Mouse (Mus musculus) embryonic facial prominence, embryonic 15.5 days (tissue): ENCODE results near the gene Mxd1. TPM values are rescaled to one million over a fixed set of nuclear protein-coding genes. Genes with fewer than 3 reads are reported as not detected.

Experiments used
- ATAC-seq: fragments of 200-750 bp; cut with Nextera tagmentation; 2 replicates; pipeline ENCODE4 v1.8.0; 2017; ENCODE audit warnings: low read depth, moderate TSS enrichment; ENCODE audit not compliant: insufficient number of reproducible peaks, low FRiP score, low TSS enrichment
- H3K27ac ChIP-seq: fragments of 300-500 bp; sonication (generic); replicated peaks from 2 replicates; pipeline ENCODE4 v1.5.1; 2015; ENCODE audit warnings: mild to moderate bottlenecking, inconsistent platforms
- H3K27me3 ChIP-seq: fragments of 300-500 bp; sonication (generic); 2 replicates; pipeline ENCODE4 v1.6.1; 2015; ENCODE audit warnings: inconsistent platforms
- H3K36me3 ChIP-seq: fragments of 300-500 bp; sonication (generic); 2 replicates; pipeline ENCODE4 v1.6.1; 2015; ENCODE audit warnings: mild to moderate bottlenecking, inconsistent platforms
- H3K4me1 ChIP-seq: fragments of 300-500 bp; sonication (generic); 2 replicates; pipeline ENCODE4 v1.6.1; 2015; ENCODE audit warnings: inconsistent platforms
- H3K4me2 ChIP-seq: fragments of 300-500 bp; sonication (generic); replicated peaks from 2 replicates; pipeline ENCODE4 v1.6.1; 2015; ENCODE audit warnings: mild to moderate bottlenecking, inconsistent platforms
- H3K4me3 ChIP-seq: fragments of 300-500 bp; sonication (generic); replicated peaks from 2 replicates; pipeline ENCODE4 v1.5.1; 2015; ENCODE audit warnings: mild to moderate bottlenecking, inconsistent platforms
- H3K9ac ChIP-seq: fragments of 300-500 bp; sonication (generic); 2 replicates; pipeline ENCODE4 v1.6.1; 2015; ENCODE audit warnings: inconsistent platforms
- H3K9me3 ChIP-seq: fragments of 300-500 bp; sonication (generic); replicated peaks from 2 replicates; pipeline ENCODE4 v1.6.1; 2016; ENCODE audit warnings: inconsistent platforms
- WGBS: fragments of 180-500 bp; shearing (Covaris S2); methylation state at CpG from one replicate; pipeline ENCODE4 v1.1.7; 2015; 5-methylcytosine and 5-hydroxymethylcytosine counted together
- polyA plus RNA-seq: library from polyadenylated mRNA; unstranded; fragments of >200 nt; fragmentation: Nextera tagmentation; extraction: Ambion mirVana; gene quantifications from 2 replicates; pipeline ENCODE4 v1.2.1, GENCODE M21; 2015

Mxd1 gene
- polyA plus RNA-seq, 1 experiment from 2014 or later, result 16.4 TPM

- no peaks in the 10 kb centered on the region for H3K9me3 ChIP-seq
- H3K4me3 ChIP-seq, result peak within 1 kb of the TSS; percentile 17
- H3K36me3 ChIP-seq, result no peaks in the 10 kb centered on the region
- peaks cover 29% of the 10 kb centered on the region for H3K4me1 ChIP-seq
- no peak within 1 kb of the TSS for H3K9ac ChIP-seq
- 40% methylated on average over 10 of the region's 10 CpGs for WGBS
- peak within 1 kb of the TSS; percentile 34; the same call in 1 of the 2 replicates for H3K27ac ChIP-seq
- no peaks in the 10 kb centered on the region for H3K27me3 ChIP-seq
- ATAC-seq, result no peak
- 0 out of 2 replicates have a peak within 1 kb of the TSS, but pooled peaks have one; percentile 10 for H3K4me2 ChIP-seq
Measured at GRCm38 (mm10) chr6:86627946-86628345, 41.0 kb downstream of the Mxd1 start, which contains the start of gene Asprv1. Asprv1 (plus strand) TSS chr6:86628164.

GRCm38 (mm10) chr6:86624074-86625030 lies 44.6 kb downstream of the Mxd1 start:
- no peaks in the 10 kb centered on the region for H3K36me3 ChIP-seq
- WGBS, result 46% methylated on average over 18 of the region's 18 CpGs
- peak overlapping the region; percentile 8; the same call in 1 of the 2 replicates for H3K27ac ChIP-seq
- H3K9ac ChIP-seq, result no peak overlapping the region
- H3K27me3 ChIP-seq, result no peaks in the 10 kb centered on the region
- no peak overlapping the region for H3K4me3 ChIP-seq
- peaks cover 30% of the 10 kb centered on the region for H3K4me1 ChIP-seq
- no peak for ATAC-seq
- H3K9me3 ChIP-seq, result no peaks in the 10 kb centered on the region
- no peak overlapping the region for H3K4me2 ChIP-seq

DNA sequence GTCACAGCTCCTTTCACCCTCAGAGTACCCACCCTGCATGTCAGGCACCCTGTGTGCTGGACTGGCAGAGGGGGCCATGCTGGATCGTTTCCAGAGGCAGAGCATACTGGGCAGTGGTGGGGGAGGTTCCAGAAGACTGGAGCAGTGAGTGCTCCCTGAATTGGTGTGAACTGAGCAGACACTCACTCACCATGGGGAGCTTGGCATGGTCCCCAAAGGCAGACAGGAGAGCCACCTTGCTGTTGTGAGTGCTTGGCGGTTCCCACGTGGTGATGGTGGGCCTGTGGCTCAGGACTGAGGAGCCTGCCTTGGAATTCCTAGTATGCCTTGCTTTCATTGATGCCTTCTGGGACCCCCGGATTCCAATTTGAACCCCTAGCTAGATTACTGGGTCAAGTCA lies 45.8 kb downstream of the Mxd1 start:
- 84% methylated on average over 4 of the region's 4 CpGs for whole genome bisulfite sequencing
- Histone ChIP-seq H3K4me3 (no peak overlapping the region), H3K4me2 (no peak overlapping the region), H3K9ac (no peak overlapping the region), H3K9me3 (no peaks in the 10 kb centered on the region), H3K4me1 (peaks cover 23% of the 10 kb centered on the region), H3K36me3 (no peaks in the 10 kb centered on the region), H3K27ac (no peak overlapping the region), H3K27me3 (no peaks in the 10 kb centered on the region)
- no peak for ATAC-seq

- Histone ChIP-seq H3K4me1 (no peaks in the 10 kb centered on the region), H3K4me3 (no peak overlapping the region), H3K36me3 (no peaks in the 10 kb centered on the region), H3K9me3 (no peaks in the 10 kb centered on the region), H3K27ac (no peak overlapping the region), H3K4me2 (no peak overlapping the region), H3K27me3 (no peaks in the 10 kb centered on the region), H3K9ac (no peak overlapping the region)
- no peak for ATAC-seq
- WGBS, result 73% methylated on average over 4 of the region's 4 CpGs
Measured at GRCm38 (mm10) chr6:86615301-86615700, 53.7 kb downstream of the Mxd1 start.

- no peak overlapping the region for H3K27ac ChIP-seq
- no peak overlapping the region for H3K9ac ChIP-seq
- H3K4me2 ChIP-seq, result no peak overlapping the region
- no peaks in the 10 kb centered on the region for H3K9me3 ChIP-seq
- WGBS, result 41% methylated on average over 5 of the region's 5 CpGs
- no peak for ATAC-seq
- no peak overlapping the region for H3K4me3 ChIP-seq
- H3K27me3 ChIP-seq, result no peaks in the 10 kb centered on the region
- H3K36me3 ChIP-seq, result no peaks in the 10 kb centered on the region
- H3K4me1 ChIP-seq, result no peaks in the 10 kb centered on the region
Measured at GRCm38 (mm10) chr6:86610714-86611113, 58.2 kb downstream of the Mxd1 start.

DNA sequence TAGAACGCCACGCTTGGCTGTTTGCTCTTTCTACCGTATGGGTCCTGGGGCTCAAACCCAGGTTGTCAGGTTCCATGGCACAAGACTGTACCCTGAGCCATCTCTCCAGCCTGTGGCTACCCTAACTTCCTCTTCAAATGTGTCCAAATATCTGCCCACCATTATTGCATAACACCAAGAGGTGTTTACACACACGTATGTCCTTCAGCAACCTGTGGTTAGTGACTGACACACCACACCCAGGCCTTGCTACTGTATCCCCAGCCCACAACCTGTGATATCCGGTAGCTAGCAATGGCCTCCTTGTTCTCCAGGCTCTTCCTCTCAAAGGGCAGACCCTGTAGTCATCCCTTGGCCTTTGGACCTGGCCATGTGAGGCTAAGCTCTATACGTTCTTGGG lies 59.7 kb downstream of the Mxd1 start:
- no peaks in the 10 kb centered on the region for H3K27me3 ChIP-seq
- H3K4me2 ChIP-seq, result no peak overlapping the region
- H3K27ac ChIP-seq, result no peak overlapping the region
- 88% methylated on average over 6 of the region's 6 CpGs for WGBS
- ATAC-seq, result no peak
- no peak overlapping the region for H3K9ac ChIP-seq
- no peaks in the 10 kb centered on the region for H3K9me3 ChIP-seq
- H3K4me3 ChIP-seq, result no peak overlapping the region
- no peaks in the 10 kb centered on the region for H3K36me3 ChIP-seq
- no peaks in the 10 kb centered on the region for H3K4me1 ChIP-seq

GRCm38 (mm10) chr6:86607471-86607870 lies 61.5 kb downstream of the Mxd1 start:
- no peak overlapping the region for H3K27ac ChIP-seq
- no peaks in the 10 kb centered on the region for H3K9me3 ChIP-seq
- no peak overlapping the region for H3K9ac ChIP-seq
- H3K36me3 ChIP-seq, result no peaks in the 10 kb centered on the region
- no peaks in the 10 kb centered on the region for H3K4me1 ChIP-seq
- no peak overlapping the region for H3K4me2 ChIP-seq
- ATAC-seq, result no peak
- no peaks in the 10 kb centered on the region for H3K27me3 ChIP-seq
- 75% methylated on average over 6 of the region's 6 CpGs for WGBS
- H3K4me3 ChIP-seq, result no peak overlapping the region

GRCm38 (mm10) chr6:86606289-86606688 lies 62.7 kb downstream of the Mxd1 start:
- Histone ChIP-seq H3K27me3 (no peaks in the 10 kb centered on the region), H3K27ac (no peak overlapping the region), H3K9me3 (no peaks in the 10 kb centered on the region), H3K4me2 (no peak overlapping the region), H3K36me3 (no peaks in the 10 kb centered on the region), H3K4me1 (no peaks in the 10 kb centered on the region), H3K4me3 (no peak overlapping the region), H3K9ac (no peak overlapping the region)
- ATAC-seq, result no peak
- 83% methylated on average over 4 of the region's 4 CpGs for WGBS

DNA sequence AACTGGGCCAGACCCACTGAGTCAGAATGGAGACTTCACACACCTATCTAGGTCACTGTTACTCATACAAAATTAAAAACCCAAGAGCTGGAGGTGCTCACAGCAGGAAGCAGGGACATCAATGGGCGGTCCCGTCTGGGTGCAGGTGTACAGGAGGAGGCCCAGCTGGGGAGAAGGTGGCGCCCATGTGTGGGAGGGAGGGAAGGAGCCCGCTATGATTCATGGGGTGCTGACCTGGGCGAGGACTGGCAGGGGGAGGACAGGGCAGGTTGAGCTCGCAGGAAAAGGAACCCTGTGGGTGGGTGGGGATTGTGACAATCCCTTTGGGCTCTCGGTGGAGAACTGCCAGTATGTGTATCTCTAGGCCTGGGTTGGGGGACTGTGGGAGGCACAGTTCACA lies 63.7 kb downstream of the Mxd1 start:
- WGBS, result 65% methylated on average over 7 of the region's 7 CpGs
- H3K9ac ChIP-seq, result no peak overlapping the region
- no peaks in the 10 kb centered on the region for H3K9me3 ChIP-seq
- no peak overlapping the region for H3K4me2 ChIP-seq
- no peak overlapping the region for H3K4me3 ChIP-seq
- H3K27ac ChIP-seq, result no peak overlapping the region; the same call in 1 of the 2 replicates
- ATAC-seq, result no peak
- no peaks in the 10 kb centered on the region for H3K36me3 ChIP-seq
- H3K4me1 ChIP-seq, result peaks cover 3% of the 10 kb centered on the region; the same call in 1 of the 2 replicates
- H3K27me3 ChIP-seq, result no peaks in the 10 kb centered on the region

DNA sequence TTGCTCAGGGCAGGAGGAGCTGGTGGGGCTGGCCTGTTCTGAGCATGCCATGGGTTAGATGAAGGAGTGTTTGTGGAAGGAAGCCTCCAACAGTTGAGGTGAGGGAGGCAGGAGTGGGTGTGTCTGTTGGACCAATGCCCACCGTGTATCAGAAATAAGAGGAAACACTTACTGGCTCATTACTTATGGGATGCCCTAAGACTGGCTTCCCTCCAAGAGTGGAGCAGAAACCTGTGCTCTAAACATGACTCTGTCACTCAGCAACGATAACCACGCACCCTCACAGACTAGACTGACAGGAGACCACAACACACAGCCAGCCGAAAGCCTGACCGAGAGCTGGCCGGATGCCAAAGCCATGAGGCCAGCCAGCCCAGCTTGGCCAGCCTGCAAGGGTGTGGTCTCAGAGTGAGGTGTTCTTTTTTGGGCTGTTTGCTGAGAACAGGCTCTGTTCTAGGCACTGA lies 69.0 kb downstream of the Mxd1 start:
- Histone ChIP-seq H3K27me3 (no peaks in the 10 kb centered on the region), H3K4me1 (peaks cover 19% of the 10 kb centered on the region; the same call in 1 of the 2 replicates), H3K27ac (peak overlapping the region; percentile 76), H3K4me3 (no peak overlapping the region), H3K4me2 (no peak overlapping the region), H3K9ac (no peak overlapping the region), H3K9me3 (no peaks in the 10 kb centered on the region), H3K36me3 (no peaks in the 10 kb centered on the region)
- 22% methylated on average over 6 of the region's 6 CpGs for WGBS
- ATAC-seq, result peak; percentile 74

- Histone ChIP-seq H3K4me1 (peaks cover 19% of the 10 kb centered on the region; the same call in 1 of the 2 replicates), H3K9ac (no peak overlapping the region), H3K27ac (peak overlapping the region; percentile 76), H3K4me2 (no peak overlapping the region), H3K4me3 (no peak overlapping the region), H3K36me3 (no peaks in the 10 kb centered on the region), H3K27me3 (no peaks in the 10 kb centered on the region), H3K9me3 (no peaks in the 10 kb centered on the region)
- 0 out of 2 replicates have a peak, but pooled peaks have one; percentile 27 for ATAC-seq
- WGBS, result 15% methylated on average over 4 of the region's 4 CpGs
Measured at GRCm38 (mm10) chr6:86599197-86599596, 69.8 kb downstream of the Mxd1 start.
